Mouse (Mus musculus): ENCODE measurements at regions not wholly inside any gene's neighbourhood (a gene's known extent, or its start where the extent isn't known, plus 50 kb on each side); places are given as distances from the start of the nearest gene placed in this dataset.

GRCm38 (mm10) chr10:11739574-11740368 lies 396.6 kb downstream of the Epm2a start:
- TF ChIP-seq CTCF (IDR thresholded peaks at IDR 0.05; ENCODE audit: insufficient read depth, low read depth, low read length) (no peak), POLR2A (IDR thresholded peaks at IDR 0.05; ENCODE audit: insufficient read depth, low read depth, low read length) (no peak)
